Mouse (Mus musculus) thymus, postnatal 4 days (tissue): ENCODE results near the gene Ctnnbl1.
A peak's percentile ranks its signal among the peaks of the same experiment; 100 is the strongest.

Experiments used
- DNase-seq: peaks from one replicate; pipeline ENCODE4 v3.0.0; 2021

Ctnnbl1 gene

DNA sequence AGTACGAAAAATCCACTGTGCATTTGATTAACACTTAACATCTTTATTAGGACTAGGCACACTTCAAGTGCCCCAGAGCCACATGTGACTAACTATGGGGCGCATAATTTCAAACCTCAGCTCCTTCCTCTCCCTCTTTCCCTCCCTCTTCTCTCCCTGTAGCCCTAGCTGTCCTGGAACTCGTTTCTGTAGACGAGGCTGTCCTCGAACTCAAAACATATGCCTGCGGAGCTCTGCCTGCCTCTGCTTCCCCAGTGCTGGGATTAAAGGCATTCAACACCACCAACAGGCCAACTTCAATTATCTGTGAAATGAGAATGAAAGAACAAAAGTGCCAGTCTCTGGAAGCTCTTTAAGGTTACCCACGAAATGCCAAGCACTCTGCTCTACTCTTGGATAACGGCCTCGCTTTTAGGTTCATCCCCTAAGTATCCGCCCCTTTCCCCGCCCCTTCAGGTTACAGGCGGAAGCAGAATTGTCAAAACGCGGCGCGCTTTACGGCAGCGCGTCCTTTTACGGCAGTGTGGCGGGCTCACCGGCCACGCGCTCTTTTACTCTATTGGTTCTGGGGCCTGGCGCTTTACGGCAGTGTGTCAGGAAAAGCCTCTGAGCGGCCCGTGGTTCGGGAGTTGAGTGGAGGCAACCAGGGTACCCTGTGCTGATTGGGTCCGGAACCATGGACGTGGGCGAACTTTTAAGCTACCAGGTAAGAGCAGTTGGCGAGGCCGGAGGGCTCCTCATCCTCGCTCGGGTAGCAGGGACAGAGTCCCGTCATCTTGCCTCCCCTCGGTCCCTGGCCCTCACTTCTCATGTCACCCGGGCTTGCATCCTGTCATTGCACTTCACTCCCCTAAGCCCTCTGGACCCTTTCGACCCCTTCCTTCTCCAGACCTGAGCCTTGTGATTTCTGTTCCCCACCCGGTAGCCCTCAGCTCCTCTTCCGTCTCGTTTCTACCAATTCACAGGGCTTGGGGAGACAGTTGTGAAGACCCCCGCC, at the start of gene Ctnnbl1:
Gene Ctnnbl1 (plus strand): TSS at position 548 of the 997 bp plus-strand sequence.
- peak; percentile 100 for DNase-seq

DNA sequence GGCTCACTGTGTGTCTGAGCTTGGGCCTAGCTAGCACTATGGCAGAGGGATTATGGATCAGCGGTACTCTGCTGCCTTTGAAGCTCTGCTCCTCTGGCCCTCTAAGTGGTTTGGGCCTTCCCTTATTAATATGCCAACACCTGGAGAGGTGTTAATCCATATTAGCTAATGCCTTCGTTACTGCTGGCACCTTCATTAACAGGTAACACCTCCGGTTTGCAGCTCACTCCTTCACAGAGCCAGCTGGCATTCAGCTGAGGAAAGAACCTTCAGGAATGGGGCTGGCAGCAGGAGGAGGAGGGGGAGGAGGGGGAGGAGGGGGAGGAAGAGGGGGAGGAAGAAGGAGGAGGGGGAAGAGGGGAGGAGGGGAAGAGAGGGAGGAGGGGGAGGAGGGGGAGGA, 49.7 kb upstream of the Ctnnbl1 start:
- no peak for DNase-seq

DNA sequence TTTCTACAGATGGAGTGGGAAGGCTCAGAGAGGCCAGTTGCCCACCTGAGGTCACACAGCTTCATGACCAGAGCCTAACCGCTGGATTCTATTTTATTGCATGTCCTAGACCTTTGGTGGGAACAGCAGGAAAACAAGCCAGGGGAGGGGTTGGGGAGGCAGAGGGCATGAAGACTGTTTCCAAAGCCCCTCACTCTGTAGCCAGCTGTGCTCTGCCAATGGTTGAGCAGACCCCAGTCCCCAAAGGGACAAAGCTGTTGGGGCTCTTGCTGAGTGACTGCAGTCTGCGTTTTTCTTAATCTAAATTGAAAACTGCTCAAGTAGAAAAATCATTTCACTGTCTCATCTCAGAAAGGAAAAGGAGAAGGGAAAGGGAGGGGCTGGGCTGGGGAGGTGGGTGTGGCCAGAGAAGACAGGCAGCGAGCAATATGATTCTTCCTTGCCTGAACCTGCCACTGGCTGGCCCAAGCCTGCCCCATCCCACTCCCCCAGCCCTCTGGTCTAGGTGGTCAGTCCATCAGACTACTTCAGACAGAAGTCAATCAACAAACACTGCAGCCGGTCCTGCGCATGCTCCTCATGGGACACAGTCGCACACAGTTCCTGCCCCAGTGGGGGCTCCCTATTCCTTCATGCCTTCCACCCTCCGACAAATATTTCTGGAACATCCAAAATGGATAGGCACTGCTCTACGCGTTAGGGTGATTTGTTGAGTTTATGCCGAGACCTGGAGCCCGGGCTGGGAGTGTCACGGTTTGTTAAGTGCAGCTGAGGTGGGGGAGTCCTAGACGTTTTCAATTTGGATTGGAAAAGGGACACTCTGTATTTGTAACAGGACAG, 45.7 kb upstream of the Ctnnbl1 start:
- no peak for DNase-seq

DNA sequence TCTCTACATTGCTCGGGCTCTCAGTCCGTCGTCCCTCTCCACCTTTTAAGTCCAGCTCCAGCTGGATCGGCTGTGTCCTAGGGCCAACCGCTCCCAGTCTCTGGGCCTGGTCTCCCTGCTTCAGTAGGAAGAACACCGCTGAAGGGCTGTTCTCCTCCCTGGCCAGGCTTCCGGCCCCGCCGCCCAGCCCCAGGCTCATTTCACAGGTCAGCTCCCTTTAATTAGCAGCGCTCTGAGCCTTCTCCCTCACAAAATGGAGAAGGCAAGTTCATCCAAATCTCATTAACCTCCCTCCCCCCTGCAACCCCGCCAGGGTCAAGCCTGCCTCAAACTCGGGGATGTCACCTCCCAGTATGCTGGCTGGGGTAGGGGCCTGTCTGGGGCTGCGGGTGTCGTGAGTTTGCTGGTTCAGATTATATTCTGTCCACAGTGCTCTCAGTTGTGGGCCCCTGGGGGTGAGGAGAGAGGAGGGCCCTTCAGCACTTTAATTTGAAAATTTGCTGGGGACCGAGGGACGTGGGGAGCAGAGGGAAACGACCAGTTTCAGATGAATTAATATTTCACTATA, 44.8 kb upstream of the Ctnnbl1 start:
- no peak for DNase-seq

DNA sequence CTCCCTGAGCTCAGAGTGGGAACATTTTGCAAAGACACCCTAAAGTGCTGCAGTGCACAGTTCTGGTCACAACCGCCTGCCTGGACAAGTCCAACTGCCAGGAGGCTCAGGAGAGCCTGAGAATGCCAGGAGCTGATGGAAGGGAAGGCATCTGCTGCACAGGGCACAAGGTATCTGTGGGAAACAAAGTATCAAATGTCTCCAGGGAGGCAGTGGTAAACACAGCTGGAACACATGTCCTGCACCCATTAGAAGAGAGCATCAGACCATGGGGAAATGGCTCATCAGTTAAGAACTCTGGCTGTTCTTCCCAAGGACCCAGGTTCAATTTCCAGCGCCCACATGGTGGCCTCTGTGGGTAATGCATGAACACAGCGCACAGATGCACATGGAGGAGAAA, 43.6 kb upstream of the Ctnnbl1 start:
- DNase-seq, result no peak

DNA sequence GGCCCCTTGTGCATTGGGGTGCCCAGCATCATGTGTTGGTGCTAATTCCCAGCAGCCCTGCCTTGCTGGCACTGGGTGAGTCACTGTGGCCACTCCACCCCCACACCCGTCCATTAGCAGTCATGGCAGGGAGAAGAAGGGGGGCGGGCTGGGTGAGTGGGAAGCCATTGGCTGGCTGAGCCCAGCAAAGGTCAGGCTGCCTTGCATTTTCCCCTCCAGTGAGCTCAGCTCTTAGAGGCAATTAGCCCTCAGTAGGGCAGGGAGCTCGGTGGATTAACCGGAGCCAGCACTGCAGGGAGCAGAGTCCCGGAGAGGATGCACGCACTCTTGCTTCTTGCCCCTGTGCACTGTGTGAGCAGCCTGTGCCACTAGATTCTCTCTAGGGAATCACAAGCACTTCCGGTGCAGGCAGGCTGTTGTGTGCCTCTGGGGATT, 40.9 kb upstream of the Ctnnbl1 start:
- no peak for DNase-seq

DNA sequence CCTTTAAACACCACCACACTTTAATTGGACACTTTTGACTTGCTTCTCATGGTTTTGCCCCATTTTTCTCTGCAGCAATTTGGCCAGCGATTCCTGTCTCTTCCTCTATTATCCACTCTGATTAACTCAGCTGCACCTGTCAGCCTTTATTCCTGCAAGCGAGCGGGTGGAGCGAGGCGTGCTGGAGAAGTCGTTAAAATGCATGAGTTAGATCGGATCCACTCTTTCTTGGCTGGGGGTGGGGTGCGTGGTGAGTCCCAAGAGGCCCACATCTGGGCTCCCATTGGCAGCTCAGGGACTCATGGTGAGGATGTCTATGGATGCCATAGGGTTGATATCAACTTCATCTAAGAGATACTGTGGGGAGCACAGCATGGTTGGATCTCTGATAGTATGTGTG, 34.0 kb upstream of the Ctnnbl1 start:
- no peak for DNase-seq

DNA sequence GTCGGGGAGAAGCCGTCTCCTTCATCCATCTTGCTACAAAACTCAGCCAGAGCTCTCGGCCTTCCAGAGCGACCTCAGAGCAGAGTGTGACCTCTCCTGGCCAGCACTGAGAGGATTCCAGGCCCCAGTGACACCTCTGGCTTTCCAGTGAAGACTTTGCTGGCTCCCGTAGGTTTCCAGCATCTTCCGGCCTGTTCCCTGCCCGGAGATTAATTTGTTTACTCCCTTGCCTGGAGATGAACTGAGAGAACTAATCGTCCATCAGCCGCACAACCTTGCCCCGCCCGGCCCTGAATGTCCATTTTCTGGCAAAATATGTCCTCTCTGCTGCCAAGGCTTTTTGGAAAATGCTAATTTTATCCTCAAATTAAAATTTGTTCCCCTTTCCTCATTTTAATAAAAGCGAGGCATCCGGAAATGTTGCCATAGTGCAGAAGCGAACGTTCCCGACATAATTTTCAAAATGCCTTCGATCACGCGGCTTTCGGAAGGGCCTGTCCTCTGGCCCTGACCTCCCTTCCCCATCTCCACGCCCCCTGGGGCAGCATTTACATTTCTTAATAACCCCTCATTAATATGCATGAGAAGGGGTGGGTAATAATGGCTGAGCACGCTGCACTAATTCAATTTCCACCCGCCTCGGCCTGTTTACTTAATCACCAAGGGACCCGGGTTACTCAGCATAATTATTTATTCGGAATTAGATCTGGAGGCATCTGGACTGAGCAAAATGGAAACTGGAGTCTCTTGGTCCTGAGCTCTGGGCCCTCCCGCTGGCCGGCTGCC, 32.0 kb upstream of the Ctnnbl1 start:
- no peak for DNase-seq

DNA sequence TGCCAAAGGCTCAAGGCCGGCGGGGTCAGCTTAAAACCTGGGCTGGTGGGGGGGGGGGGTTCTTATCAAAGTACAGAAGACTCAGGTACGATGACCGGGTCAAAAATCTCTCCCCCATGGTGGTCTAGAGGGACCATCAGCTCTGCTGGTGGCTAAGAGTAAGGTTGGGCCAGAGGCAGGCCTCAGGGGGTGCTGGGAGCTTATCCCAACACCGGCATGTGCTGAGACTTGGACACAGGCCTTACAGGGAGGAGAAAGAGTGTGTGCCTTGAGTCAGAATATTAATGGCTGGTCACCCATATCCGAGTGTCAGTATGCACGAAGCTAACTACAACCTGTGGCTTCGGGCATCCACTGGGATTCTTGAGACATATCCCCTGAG, 31.4 kb upstream of the Ctnnbl1 start:
- no peak for DNase-seq

DNA sequence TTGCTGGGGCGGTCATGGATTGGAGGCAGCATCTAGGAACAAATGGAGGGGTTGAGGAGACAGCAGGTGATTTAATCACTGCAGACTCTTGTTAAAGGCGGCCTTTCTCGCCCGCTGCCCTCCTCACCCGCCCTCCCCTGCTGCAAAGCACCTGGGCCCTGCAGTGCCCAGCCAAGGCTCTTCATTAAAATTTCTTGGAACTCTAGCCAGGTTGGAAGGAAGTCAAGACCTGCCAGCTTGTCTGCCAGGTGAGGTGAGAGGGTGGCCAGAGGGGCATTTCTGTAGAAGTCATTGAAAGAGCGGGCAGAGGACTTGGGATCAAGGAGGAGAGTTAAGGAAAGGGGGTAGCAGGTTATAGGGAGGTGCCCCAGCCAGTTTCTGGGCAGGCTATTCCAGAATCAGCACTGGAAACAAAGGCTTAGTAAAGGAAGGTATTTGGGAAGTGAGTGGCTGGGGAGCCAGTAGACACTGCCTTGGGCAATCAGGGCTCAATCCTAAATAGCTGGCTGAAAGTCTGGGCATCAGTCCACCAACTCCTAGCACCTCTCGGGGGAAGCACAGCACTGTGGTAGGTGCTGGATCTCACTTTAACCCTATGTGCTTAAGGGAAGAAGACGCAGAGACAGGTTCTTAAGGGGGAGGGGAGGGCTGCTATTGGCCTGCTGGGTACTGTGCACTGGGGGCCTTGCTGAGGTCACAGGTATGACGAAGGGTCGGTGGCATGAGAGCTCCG, 29.8 kb upstream of the Ctnnbl1 start:
- DNase-seq, result no peak

DNA sequence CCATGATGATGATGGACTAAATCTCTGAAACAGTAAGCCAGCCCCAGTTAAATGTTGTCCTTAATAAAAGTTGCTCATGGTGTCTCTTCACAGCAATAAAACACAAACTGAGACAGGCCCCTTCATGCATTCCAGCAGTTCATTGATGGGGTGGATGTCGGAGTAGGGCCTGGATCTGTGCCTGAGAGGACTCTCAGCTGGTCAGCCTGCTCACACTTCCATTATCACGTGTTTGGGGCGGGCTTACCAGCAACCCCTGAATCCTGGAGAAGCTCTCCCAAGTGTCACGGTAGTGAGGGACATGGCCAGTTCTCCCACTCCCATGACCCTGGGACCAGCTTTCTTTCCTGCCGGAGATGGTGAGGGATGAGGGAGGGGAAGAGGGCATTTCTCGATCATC, 24.5 kb upstream of the Ctnnbl1 start:
- no peak for DNase-seq

DNA sequence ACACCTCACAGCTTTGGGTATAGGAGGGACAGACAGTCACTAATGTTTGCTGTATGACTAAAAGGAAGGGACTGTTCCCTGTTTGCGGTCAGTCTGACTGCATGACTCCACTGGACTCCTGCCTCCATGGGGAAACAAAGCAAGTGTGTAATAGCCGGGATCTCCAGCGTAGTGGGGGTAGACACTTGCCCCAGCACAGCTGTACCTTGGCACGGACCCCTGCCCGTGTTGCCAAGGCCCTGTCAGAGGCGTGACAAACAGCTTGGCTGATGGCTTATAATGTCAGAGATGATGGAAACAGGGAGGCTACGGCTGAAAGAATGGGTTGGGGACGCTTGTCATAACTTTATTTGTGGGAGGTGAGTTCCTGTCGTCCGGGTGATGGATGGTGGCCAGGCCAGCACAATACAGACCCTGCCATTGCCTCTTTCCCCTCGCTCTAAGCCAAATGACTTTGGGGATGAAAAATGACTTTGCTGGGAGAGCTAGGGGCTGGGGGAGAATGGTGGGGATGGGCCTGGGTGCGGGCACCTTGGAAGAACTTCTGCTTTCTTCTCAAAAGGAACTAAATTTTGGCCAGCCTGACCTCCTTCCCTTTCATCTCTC, 21.5 kb upstream of the Ctnnbl1 start:
- DNase-seq, result no peak

DNA sequence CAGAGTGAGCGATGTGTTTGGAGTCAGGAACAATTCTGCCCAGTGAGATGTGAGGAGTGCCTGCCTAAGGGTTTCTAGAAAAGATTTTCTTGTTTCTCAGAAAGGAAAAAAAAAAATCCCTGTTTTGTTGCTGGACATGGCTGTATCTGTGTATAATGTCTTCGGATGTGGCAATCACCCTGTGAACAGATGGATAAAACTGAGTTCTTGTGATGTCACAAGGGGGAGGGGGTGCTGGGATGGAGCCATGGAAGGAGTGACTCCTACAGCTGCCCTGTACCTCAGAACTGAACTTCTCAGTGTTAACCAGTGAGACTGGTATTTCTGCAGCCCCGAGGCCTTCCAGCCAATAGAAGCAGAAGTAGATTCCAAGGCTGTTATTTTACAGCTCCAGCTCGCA, 18.8 kb upstream of the Ctnnbl1 start:
- DNase-seq, result no peak

DNA sequence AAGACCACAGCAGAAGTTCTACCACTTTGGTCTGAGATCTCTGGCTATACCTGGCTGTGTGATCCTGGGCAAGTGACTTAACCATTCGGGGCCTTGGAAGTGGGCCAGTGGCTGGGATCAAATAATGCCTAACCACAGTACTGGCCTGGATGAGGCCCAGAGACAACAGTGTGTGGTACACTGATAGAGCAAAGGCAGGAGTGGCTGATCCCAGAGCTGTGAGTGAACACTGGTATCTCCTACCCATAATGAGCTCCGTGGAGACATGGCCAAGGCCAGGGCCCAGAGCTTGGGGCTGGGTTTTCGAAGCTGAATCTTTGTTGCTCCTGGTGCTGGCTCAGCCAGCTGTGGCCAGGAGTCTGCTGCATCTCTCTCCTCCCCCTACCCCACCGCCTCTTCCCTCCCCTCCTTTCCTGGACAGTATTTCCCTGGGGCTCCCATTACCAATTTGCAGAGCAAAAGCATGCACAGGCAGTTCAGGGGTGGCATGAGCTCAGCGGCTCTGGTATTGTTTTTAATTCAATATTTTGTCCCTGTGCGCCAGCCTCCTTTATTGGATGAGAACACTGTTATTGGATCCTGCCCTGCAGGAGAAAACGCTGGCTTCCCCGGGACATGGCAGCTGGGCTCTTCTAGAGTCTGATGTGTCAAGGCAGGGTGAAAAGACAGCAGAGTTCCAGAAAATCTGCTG, 13.2 kb upstream of the Ctnnbl1 start:
- no peak for DNase-seq

DNA sequence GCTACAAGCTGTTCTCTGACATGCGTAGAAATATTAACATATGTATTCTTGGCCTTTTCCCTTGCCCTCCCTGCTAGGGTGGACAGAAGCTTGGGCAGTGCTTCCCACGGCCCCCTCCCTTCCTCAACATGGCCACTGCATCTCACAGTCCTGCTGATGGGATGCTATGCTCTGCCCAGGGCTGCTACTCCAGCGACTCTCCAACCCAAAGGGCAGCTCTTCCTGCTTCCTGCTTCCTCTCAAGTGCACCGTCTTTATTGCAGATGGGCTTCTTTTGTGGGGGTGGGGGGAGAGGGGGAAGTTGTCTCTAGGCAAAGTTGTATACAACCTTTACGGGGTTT, 12.7 kb upstream of the Ctnnbl1 start:
- DNase-seq, result no peak

DNA sequence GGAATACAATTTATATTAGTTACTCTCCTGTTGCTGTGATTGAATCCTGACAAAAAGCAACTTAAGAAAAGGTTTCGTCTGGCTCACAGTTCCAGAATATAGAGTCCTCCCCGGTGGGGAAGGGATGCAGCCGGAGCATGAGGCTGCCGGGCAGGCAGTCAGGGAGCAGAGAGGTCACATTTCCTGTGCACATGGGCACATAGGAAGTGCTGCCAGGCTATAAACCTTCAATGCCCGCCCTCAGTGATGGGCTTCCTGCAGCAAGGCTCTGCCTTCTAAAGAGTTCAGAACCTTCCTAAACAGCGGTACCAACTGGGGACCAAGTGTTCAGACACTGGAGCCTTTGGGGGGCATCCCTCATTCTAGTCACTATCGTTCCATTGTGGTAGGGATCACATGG, 7.4 kb downstream of the Ctnnbl1 start:
- peak; percentile 47 for DNase-seq

DNA sequence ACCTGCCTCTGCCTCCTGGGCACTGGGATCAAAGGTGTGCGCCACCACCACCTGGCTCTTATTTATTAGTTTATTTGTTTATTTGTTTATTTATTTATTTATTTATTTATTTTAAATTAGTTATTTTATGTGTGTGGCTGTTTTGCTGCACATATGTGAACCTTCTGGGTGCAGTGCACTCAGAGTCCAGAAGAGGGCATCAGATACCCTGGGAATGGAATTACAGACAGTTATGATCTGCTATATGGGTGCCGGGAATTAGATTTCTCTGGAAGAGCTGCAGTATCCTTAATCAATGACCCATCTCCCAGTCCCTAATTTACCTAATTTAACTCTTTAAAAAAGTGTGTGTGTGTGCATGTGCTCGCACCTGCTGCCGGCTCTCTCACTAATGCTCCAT, 8.5 kb downstream of the Ctnnbl1 start:
- peak; percentile 52 for DNase-seq

DNA sequence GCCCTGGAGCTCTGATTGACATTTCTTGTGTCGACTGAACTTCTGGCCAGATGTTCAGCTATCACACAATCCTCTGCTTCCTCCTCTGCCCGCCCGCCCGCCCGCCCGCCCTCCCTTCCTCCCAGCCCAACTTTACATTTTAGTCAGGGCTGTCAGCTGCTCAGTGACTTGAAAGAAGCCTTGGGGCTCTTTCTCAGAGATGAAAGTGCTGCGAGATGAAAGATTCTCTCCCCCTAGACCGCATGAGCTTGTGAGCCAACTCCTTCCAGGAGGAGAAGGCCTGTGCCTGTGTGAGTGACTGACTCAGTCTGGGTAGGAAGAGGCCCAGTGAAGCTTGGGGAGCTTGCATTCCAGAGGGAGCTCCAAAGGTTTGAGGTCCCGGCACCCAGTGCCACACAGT, 9.4 kb downstream of the Ctnnbl1 start:
- peak; percentile 52 for DNase-seq

DNA sequence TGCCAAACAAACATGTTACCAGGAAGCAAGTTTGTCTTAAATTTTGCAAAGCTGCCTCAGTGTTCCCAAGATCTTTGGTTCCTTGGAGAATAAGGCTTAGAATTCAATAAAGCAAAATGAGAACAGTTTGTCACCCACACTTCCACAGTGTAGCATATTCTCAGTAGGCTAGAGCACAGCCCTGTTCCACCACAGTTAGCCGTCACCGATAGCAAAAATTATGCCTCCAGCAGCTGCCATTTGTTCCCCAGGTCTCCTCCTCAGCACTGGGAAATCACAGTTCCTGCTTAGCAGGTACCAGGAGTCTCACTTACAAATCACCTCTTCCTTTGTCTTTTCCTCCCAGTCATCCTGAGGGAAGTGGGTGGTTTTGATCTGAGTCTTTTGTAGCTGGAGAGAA, 10.8 kb downstream of the Ctnnbl1 start:
- no peak for DNase-seq

DNA sequence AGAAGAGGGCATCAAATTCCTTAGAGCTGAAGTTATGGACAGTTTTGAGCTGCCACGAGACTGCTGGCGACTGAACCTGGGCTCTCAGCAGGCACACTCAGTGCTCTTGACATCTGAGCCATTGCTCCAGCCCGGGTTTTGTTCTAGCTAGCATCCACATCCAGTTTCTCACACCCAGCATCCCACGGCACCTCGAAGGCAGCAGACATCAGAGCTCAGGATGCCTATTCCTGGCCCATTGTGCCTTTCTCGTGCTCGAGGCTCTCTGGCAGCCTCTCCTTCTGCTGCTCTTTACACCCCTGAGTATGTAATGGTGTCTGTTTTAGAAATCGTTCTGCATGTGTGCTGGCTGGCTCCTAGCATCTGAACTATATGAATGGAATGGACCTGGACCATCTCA, 13.3 kb downstream of the Ctnnbl1 start:
- DNase-seq, result no peak
